Mouse (Mus musculus) CH12.LX (cell line): ENCODE data around the gene Tnik. TPM values are rescaled to one million over a fixed set of nuclear protein-coding genes. Genes with fewer than 3 reads are reported as not detected.

ENCODE experiments used
- DNase-seq: peaks from one replicate; pipeline ENCODE4 v3.0.0-alpha.2; 2013; ENCODE audit errors: extremely low read depth
- H3K27ac ChIP-seq: 2 replicates; pipeline ENCODE4 v1.5.1; 2012; ENCODE audit warnings: low read depth, mild to moderate bottlenecking, control low read depth, moderate library complexity; ENCODE audit not compliant: insufficient read depth
- H3K27me3 ChIP-seq: replicated peaks from 2 replicates; pipeline ENCODE3; 2012; ENCODE audit warnings: inconsistent platforms
- H3K36me3 ChIP-seq, 2 experiments: replicated peaks in 1 of 2; 2 replicates each; pipeline versions ENCODE3 to v1.6.1; 2012; ENCODE audit warnings: inconsistent platforms in 1 of 2, low read length in 1 of 2, mild to moderate bottlenecking in 1 of 2, mixed read lengths in 1 of 2, moderate library complexity in 1 of 2; ENCODE audit not compliant: control insufficient read depth in 1 of 2, insufficient read depth in 1 of 2
- H3K4me1 ChIP-seq, 2 experiments: 2 replicates each; pipeline ENCODE4 v1.6.1; 2012; ENCODE audit warnings: inconsistent platforms in 1 of 2, moderate library complexity in 1 of 2; ENCODE audit not compliant: insufficient read depth in 2 of 2, control insufficient read depth in 1 of 2
- H3K4me2 ChIP-seq: 2 replicates; pipeline ENCODE4 v1.6.1; 2012; ENCODE audit warnings: low read depth, mild to moderate bottlenecking, control low read depth; ENCODE audit not compliant: poor library complexity, insufficient read depth, severe bottlenecking
- H3K4me3 ChIP-seq, 3 experiments: fragments of 150-350 bp in 1 of 3; sonication (generic) in 1 of 3; replicated peaks in 1 of 3; 2 replicates each; pipeline versions ENCODE3 to v1.5.1; 2011 to 2012; ENCODE audit warnings: low read depth in 2 of 3, low read length in 2 of 3, mild to moderate bottlenecking in 2 of 3, moderate library complexity in 2 of 3, control low read depth in 1 of 3, improper control_type of control experiment in 1 of 3, inconsistent platforms in 1 of 3, mixed read lengths in 1 of 3; ENCODE audit not compliant: poor library complexity in 1 of 3
- H3K79me2 ChIP-seq: replicated peaks from 2 replicates; pipeline ENCODE4 v1.6.1; 2012; ENCODE audit warnings: mild to moderate bottlenecking, moderate library complexity; ENCODE audit not compliant: control insufficient read depth, poor library complexity, insufficient read depth, severe bottlenecking; ENCODE audit errors: extremely low read depth
- H3K9ac ChIP-seq: 2 replicates; pipeline ENCODE4 v1.6.1; 2012; ENCODE audit warnings: low read depth, mild to moderate bottlenecking, control low read depth, moderate library complexity; ENCODE audit not compliant: insufficient read depth
- H3K9me3 ChIP-seq: replicated peaks from 2 replicates; pipeline ENCODE3; 2012; ENCODE audit warnings: low read length, inconsistent platforms, mixed read lengths
- CHD1 ChIP-seq: IDR thresholded peaks from 2 replicates; pipeline ENCODE4 v1.6.1; 2012; ENCODE audit warnings: low read depth, low read length, improper control_type of control experiment, inconsistent platforms
- ETS1 ChIP-seq: conservative IDR thresholded peaks from 2 replicates; pipeline ENCODE4 v1.6.1; 2012; ENCODE audit warnings: low read depth, mild to moderate bottlenecking, inconsistent platforms, low read length, improper control_type of control experiment, moderate library complexity
- GABPA ChIP-seq: IDR thresholded peaks from 2 replicates; pipeline ENCODE4 v1.6.1; 2012; ENCODE audit warnings: low read depth, low read length, improper control_type of control experiment, inconsistent platforms; ENCODE audit not compliant: insufficient replicate concordance
- IRF4 ChIP-seq: IDR thresholded peaks from 2 replicates; pipeline ENCODE4 v1.6.1; 2014; ENCODE audit warnings: low read depth, mild to moderate bottlenecking, inconsistent platforms, low read length, improper control_type of control experiment
- MAFK ChIP-seq: IDR thresholded peaks from 2 replicates; pipeline ENCODE4 v1.6.1; 2011; ENCODE audit warnings: low read length, improper control_type of control experiment; ENCODE audit not compliant: insufficient replicate concordance
- NRF1 ChIP-seq: IDR thresholded peaks from 2 replicates; pipeline ENCODE4 v1.6.1; 2014; ENCODE audit warnings: low read depth, mild to moderate bottlenecking, inconsistent platforms, low read length, improper control_type of control experiment, moderate library complexity
- POLR2A ChIP-seq: IDR thresholded peaks from 2 replicates; pipeline ENCODE4 v1.6.1; 2011; ENCODE audit warnings: low read depth, mild to moderate bottlenecking, improper control_type of control experiment, low read length
- POLR2AphosphoS2 ChIP-seq: IDR thresholded peaks from 2 replicates; pipeline ENCODE4 v1.6.1; 2011; ENCODE audit warnings: low read depth, low read length, improper control_type of control experiment
- ZC3H11A ChIP-seq: IDR thresholded peaks from 2 replicates; pipeline ENCODE4 v1.6.1; 2012; ENCODE audit warnings: low read depth, mild to moderate bottlenecking, inconsistent platforms, low read length, improper control_type of control experiment
- ZMIZ1 ChIP-seq: IDR thresholded peaks from 2 replicates; pipeline ENCODE4 v1.6.1; 2012; ENCODE audit warnings: low read depth, mild to moderate bottlenecking, inconsistent platforms, low read length, improper control_type of control experiment
- dilution Hi-C: fragments of 300-500 bp; cut with MboI; formaldehyde crosslinking; loops from 2 replicates; pipeline ENCODE4 v1.14.3; 2020; ENCODE audit warnings: low sequenced_read_pairs; ENCODE audit not compliant: extremely low pct_unique_long_range_greater_than_20kb, extremely low pct_ligation_motif_present
- in situ Hi-C: fragments of 300-500 bp; cut with MboI; formaldehyde crosslinking; loops from 3 replicates; pipeline ENCODE4 v1.14.3; 2019; ENCODE audit warnings: low sequenced_read_pairs, low pct_ligation_motif_present, low pct_unique_long_range_greater_than_20kb, mixed read lengths
- polyA plus RNA-seq: library from polyadenylated mRNA; unstranded; fragments of >175 nt; gene quantifications from 2 replicates; pipeline ENCODE4 v1.2.1, GENCODE M21; 2012; ENCODE audit warnings: low read depth; ENCODE audit not compliant: insufficient read length
- total RNA-seq, 2 experiments: library from RNA; depleted of rRNA; stranded (reverse); fragments of 300-350 nt in 1 of 2; fragments of >200 nt in 1 of 2; gene quantifications; 2 replicates each; pipeline ENCODE4 v1.2.3; 2012 to 2014

Gene Tnik
- total and polyA plus RNA-seq, 3 experiments: 0.08 TPM; not detected in 2

DNA sequence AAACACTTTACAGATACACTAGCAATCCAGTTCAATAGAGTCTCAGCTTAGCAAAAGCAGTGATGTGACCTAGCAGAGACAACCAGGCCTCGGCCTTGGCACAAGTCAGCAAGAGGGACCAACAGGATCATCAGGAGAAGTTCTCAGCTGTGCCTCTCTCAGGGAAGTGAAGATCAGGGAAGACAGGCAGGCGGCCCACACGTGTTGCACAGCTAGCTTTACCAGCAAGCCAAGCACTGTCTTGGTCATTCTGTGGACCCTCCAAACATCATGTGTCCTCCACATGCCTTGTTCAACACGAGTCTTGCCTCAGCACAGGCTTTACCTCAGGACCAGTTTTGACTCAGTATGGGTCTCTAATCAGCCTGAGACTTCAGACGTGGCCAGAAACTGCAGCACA lies 105.7 kb downstream of the Tnik start:
- no peak overlapping the region for H3K4me3 ChIP-seq
- H3K27ac ChIP-seq: no peak overlapping the region
- no peak overlapping the region for H3K4me2 ChIP-seq
- dilution Hi-C loops: no loop called here
- H3K4me1 ChIP-seq: no peaks in the 10 kb centered on the region
- H3K9ac ChIP-seq: no peak overlapping the region
- no peaks in the 10 kb centered on the region for H3K79me2 ChIP-seq
- in situ Hi-C loops: no loop called here
- no peaks in the 10 kb centered on the region for H3K27me3 ChIP-seq
- peaks cover 71% of the 10 kb centered on the region for H3K9me3 ChIP-seq
- TF ChIP-seq MAFK: no peak
- no peak for TF ChIP-seq CHD1
- DNase-seq: no peak
- H3K36me3 ChIP-seq: no peaks in the 10 kb centered on the region

DNA sequence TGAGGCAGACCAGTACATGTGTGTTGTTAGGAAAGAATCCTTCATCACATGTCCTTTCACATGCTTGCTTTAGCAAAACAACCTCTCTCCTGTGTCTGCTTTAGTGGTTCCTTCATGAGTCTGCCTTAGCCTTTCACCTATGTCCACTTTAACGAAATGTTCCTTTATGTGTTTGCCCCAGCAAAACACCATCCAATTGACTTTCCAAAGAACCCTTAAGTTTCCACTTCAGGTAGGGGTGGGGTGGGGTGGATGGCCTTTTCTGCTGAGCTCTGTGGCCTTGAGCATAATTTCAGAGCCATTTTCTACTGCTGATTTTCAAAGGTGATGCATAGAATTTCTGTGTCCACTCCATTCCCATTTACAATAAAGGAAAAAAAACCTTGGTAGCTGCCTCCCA lies 106.3 kb downstream of the Tnik start:
- Histone ChIP-seq H3K4me2 (no peak overlapping the region), H3K4me3 (no peak overlapping the region), H3K27me3 (no peaks in the 10 kb centered on the region)
- dilution Hi-C loops (no loop called here), in situ Hi-C loops (no loop called here)
- TF ChIP-seq IRF4: no peak
- TF ChIP-seq ZC3H11A: no peak
- TF ChIP-seq, all 38 proteins: peak for 0
- no peak for DNase-seq
- Histone ChIP-seq H3K4me1 (no peaks in the 10 kb centered on the region), H3K9ac (no peak overlapping the region), H3K36me3 (no peaks in the 10 kb centered on the region), H3K9me3 (peaks cover 69% of the 10 kb centered on the region), H3K79me2 (no peaks in the 10 kb centered on the region), H3K27ac (no peak overlapping the region)

DNA sequence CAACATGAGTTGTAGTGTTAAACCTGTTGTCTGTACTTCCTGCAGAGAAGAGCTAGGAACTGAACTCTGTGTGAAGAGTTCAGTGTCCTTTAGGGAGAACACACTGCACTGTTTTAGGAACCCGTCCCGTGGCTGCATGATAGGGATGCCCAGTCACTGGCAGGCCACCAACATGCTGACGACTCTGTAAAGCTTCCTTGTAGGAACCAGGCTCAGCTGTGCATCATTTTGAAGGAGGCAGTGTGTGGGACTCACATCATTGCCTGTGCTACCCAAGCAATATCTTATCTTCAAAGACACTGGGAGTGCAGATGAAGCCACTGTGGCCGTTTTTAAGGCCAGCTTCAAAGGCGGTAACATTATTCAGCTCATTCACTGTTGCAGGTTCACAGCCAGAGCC lies 106.7 kb downstream of the Tnik start:
- Histone ChIP-seq H3K27ac (no peak overlapping the region), H3K79me2 (no peaks in the 10 kb centered on the region), H3K4me1 (no peaks in the 10 kb centered on the region), H3K36me3 (no peaks in the 10 kb centered on the region), H3K9ac (no peak overlapping the region), H3K4me2 (no peak overlapping the region), H3K27me3 (no peaks in the 10 kb centered on the region), H3K4me3 (no peak overlapping the region), H3K9me3 (peaks cover 67% of the 10 kb centered on the region)
- in situ Hi-C loops (no loop called here), dilution Hi-C loops (no loop called here)
- no peak for DNase-seq
- no peak for TF ChIP-seq ETS1
- TF ChIP-seq POLR2A: no peak
- no peak for TF ChIP-seq ZMIZ1
- no peak for TF ChIP-seq GABPA
- no peak for TF ChIP-seq NRF1
- no peak for TF ChIP-seq MAFK
- no peak for TF ChIP-seq ZC3H11A
- TF ChIP-seq POLR2AphosphoS2: no peak
